Mouse (Mus musculus): Measurements from ENCODE around the gene Per2.

Gene Per2

DNA sequence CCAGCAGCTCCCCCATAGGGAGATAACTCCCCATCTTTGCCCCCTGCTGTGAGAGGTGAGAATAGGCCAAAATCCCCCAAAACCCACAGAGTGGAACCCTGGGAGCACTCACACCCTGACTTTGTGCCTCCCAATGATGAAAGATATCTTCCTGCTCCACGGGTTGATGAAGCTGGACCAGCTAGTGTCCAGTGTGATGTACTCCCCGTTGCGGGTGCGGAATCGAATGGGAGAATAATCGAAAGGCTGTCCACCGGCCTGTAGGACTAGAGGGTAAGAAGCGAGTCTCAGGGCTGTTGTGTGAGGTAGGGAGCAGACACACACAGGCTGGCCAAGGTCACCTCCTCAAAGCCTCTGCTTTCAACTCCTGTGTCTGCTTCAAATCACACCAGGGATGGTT is 24.2 kb downstream of the Per2 start:
- no peak for DNase-seq (ENCODE audit: low spot score in 2 of 2)

DNA sequence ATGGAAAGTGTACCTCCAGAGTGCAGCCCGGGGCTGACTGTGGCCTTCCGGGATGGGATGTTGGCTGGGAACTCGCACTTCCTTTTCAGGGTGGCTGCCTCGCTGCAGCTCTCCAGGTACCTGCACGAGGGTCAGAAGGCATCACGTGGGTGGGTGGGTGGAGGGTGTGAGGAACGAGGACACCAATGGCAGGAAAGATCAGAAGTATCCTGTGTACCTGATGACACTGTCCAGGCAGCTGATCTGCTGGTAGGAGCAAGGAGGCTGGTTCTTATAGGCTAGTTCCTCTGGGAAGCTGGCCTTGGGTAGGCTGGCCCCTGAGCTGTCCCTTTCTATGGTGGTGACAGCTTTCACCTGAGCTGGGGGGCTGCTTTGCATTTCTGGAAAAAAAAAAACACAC is 28.4 kb downstream of the Per2 start:
- DNase-seq (ENCODE audit: low spot score in 2 of 2) = no peak

DNA sequence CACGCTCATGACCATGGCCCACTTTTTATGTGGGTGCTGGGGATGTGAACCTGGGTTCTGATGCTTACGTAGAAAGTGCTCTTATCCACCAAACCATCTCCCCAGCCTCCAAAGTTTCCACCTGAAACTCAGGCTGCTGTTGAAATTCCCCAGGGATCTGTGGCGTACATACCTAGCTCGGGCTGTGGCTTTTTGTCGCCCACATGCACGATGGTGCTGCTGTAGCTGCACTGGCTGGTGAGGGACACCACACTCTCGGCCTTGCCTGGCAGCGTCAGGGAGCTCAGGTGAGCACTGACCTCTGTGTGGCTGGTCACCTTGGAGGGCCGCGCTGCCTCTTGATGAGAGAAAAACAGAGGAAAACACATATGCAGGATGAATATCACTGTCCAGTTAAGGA is 29.9 kb downstream of the Per2 start:
- no peak for DNase-seq (ENCODE audit: low spot score in 2 of 2)

DNA sequence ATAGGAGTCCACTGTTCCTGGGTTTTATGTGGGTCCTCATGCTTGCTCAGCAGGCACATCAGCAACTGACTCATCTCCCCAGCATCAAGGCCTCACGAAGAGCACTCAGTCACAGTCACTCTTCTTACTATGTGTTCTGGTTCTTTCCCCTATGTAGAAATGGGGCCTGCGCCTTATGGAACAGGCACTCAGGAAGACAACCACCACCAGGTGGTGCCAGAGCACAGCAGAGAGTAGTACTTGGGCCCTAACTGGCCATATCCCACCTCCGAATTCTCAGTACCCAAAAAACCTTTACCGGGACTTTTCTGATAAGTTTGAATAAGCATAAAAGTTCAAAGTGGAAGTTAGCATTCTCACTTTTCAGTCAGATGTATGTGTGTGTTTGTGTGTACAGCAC is 30.5 kb downstream of the Per2 start:
- DNase-seq (ENCODE audit: low spot score in 2 of 2) = peak; percentile 64 to 89

DNA sequence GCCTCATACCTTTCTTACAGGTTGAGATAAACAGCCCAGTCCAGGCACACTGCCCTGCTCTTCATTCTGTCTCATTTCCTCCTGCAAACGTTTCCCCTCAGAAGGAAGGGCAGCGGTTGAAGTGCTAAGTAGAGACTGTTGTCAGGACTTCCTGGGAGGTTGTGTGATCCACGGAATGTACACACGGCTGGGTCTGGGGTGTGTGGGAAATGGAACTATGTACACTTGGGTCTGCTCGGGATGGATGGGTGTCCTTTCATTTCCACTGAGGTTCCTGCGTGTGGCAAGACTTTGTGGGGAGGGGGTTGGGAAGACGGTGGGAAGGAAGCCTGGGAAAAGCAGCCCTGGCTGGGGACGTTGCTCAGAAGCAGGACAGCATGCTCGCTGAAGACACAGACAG is 32.7 kb downstream of the Per2 start:
- DNase-seq (ENCODE audit: low spot score in 2 of 2) = no peak

DNA sequence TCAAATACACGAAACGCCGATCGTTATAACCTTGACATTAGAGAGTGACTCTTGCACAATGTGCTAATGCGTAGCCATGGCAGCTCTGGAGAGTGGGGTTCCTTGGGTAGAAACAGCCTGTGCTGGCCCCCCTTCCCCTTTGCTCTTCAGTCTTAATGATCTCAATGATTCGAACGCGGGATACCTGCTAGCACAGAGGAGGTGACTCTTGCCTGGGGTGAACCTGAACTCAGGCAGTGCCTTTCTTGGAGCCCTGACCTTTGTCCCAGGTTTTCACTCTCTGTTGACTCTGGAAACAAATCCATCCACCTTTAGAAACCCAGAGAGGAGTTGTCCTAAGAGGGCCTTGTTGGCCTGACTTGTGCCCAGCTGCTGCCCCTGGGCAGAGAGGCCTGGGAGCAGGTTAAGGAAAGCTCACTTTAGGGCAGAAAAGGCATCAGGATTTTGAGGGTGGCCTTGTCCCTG is 38.5 kb downstream of the Per2 start:
- DNase-seq (ENCODE audit: low spot score in 2 of 2) = no peak

DNA sequence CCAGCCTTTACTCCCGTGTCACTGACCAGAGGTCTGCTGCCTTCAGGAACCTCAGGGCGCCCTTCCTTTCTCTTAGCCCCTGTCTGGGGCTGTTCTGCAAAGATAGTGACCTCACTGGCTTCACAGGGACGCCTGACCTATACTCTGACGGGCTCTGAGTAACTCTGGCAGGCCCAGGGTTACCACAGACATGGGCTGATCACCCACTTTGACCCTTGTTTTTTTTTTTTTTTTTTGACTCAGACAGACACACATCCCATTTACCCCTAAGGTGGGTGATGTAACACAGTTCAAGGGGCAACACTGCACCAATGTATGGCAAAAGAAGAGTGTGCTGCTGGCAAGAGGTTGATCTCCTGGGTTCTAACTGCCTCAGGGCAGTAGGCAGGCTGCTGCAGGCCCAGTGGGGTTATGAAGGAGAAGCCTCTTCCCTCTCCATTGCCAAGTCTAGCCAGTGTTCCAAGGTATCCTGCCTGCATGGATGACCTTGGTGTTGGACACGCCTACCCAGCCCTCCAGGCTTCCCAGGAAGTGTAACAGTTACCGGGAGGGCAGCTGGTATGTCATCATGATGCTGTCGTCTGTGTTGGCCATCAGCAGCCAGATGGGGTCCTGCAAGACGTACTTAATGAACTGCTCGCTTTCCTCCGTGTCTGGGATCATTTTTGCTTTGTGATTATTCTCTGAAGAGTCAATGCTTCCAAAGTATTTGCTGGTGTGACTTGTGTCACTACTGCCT is 39.1 kb downstream of the Per2 start:
- DNase-seq (ENCODE audit: low spot score in 2 of 2) = no peak

DNA sequence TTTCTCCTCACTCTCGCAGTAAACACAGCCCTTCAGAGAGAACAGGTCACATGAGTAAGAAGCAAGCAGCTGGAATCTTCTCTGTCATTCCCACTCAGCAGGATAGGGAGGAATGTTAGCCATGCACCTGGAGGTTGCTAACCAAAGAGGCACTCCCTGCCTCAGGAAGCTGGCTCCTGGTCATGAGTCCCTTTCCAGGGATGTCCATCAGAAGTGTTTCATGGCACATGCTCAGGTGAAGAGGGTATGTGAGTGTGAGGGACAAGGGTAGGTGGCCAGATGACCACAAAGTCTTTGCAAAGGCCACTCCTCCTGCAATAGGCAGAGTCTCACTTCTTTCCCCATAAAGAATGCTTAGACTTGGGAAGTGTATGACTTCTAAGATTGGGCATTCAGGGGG is 41.1 kb downstream of the Per2 start:
- no peak for DNase-seq (ENCODE audit: low spot score in 2 of 2)

DNA sequence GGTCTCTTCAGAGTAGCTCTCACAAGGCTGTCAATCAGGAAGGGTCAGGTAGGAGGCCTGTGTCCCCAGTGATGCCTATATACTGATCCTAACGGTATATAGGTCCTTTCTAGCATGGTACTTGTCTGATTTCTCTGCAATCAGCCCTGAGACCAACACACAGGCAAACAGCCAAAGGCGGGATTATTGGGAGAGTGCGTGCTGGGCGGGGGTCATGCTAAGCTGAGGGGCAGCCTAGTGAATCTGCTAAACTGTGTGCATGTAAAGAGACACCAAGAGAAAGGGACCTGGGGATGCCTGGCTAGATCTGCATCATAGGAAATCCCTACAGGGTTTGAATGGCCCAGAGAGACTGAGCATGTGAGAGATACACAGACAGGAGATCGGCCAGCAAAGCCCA is 43.8 kb downstream of the Per2 start:
- DNase-seq (ENCODE audit: low spot score in 2 of 2) = no peak

DNA sequence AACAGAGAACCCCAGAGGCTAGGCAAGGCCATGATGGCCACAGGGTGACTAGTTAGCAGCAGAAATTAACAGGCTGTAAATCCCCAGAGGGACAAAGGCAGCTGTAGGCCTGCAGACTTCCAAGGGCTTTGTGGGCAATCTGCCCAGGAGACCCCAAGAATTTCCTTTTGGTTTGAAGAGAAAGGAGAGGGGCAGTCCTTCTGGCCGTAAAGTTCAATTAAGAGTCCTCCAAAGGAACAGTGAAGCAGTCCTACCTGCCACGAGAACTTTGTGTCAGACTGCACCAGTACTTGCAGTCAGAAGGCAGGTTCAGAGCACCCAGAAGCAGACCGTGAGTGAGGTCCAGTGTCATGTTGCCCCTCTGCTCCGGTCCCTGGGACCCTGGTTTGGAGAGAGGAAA is 44.2 kb downstream of the Per2 start:
- DNase-seq (ENCODE audit: low spot score in 2 of 2) = no peak

DNA sequence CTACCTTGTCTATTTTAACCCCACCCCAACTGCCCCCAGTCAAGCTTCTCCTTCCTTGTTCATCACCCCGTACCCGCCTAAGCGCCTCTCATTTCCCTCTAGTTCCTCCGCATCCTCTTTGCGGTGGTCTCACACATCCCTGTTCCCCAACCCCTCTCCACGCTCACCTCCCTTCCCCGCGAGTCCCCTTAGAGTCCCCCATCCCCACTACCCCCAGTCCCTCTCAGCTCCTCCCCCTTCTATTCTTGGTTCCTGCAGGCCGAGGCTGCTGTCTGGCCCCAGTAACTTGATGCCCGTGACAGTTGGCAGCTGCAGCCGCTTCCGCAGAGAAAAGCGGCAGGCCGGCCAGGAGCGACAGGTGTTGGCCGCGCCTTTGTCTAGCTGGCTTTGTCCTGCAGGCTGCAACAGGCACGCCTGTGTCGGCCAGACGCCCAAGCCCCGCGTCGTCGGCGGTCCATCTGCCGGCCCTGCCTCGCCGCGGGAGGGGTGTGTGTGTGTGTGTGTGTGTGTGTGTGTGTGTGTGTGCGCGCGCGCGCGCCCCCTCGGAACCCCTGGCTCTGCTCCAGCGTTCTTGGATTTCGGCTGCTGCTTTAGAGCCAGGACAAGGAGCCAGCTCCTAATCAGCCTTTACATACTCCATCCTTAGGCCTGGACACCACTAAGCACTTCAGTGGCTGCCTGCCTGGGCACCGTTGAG is 45.1 kb downstream of the Per2 start, which contains the start of gene Hes6:
Hes6 (minus strand) TSS at position 141 of the 697 bp plus-strand sequence.
- peak; percentile 47 to 62 for DNase-seq (ENCODE audit: low spot score in 2 of 2)

DNA sequence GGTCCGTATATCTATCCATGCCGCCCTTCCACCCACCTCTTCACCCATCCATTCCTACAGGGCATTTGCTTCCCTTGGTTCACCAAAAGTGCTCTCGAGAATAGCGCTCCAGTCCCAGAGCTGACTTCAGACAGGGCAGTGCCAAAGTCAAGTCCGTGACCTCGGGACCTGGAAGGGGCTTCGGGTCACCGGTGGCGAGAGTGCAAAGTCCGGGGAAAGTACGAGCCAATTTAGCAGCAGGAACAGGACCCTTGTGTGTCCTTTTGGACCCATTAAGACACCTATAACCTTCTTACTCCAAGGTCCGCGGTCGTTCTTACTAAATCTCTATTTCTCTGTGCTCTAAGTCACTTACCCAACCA is 45.6 kb downstream of the Per2 start:
- no peak for DNase-seq (ENCODE audit: low spot score in 2 of 2)

DNA sequence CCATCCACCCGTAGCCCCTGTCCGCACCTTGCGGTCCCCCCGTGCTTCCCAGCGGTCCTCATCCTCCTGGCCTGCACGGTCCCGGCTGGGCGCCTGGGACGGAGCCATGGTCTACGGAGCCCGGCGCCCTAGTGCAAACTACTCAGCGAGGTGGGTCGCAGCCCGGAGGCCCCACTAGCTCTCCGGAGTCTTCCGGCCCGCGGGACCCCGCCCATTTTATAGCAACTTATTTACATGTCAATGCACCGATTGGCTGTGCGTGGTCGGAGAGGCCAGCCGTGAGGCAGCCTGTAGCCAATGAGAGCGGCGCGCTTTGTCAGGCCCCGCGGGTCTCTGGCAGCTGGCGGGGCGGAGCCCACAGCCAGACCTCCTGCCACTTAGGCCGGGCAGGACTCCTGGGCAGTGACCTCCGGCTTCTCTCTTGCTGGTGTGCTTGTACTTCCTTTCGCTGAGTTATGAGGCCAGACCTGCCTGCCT is 46.1 kb downstream of the Per2 start:
- peak; percentile 75 to 91 for DNase-seq (ENCODE audit: low spot score in 2 of 2)

DNA sequence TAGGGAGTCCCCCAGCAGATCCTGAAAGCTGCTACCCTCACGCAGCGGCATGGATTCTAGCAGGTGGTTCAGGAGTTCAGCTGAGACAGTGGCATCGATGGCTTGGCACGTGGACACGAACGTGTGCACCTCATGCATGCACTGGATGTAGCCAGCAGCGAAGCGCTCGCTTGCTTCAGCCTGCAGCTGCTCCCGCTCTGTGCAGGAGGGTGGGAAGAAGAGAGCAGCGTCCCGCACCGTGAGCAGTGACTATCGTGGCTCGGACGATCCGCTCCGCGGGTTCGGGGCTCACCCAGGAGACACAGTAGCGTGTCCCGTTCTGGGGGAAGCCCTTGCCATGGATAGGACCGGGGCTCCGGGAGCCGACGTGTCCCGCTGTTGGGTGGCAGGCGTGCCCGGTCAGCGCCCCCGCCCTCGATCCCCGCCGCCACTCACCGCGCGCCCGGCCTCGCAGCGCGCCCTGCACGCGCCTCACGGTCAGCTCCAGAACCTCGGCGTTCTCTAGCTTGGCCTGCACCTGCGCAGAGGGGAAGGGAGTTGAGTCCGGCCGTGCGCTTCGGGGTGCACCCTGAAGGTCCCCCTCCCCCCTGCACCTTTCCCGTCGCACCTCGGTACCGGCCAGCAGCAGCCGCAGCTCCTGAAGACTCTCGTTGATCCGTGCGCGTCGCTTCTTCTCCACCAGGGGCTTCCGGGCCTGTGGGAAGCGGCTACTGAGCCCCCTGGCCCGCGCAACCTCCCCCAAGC is 46.7 kb downstream of the Per2 start:
- DNase-seq (ENCODE audit: low spot score in 2 of 2) = no peak

DNA sequence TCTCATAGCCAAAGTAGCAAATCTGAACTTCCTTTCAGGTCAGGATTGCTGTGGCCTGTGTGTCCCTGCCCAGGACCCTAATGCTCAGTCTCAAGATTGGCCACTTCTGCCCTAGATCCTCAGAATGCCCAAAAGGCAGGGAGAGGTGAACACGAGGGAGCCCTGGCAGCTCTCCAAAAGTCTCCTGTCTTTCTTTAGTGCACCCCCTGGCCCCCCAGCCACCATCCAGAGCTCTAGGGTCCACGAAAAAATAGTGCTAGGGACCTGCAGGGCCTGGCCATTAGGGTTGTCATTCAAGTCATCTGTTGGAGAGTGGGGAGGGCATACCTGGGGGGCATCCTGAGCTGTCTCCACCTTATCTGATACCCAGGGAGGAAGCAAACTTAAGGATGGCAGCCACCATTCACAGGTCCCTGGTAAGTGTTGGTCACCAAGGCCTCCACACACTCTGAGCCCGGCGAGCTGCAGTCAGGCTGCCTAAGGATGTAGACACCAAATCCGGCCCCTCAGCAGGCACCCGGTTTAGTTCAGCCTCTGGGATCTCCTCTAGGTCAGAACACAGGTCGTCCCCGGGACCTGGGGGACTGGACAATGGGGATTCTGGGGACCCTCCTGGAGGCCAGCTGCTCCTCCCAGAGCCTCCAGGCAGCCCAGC is 47.4 kb downstream of the Per2 start:
- DNase-seq (ENCODE audit: low spot score in 2 of 2) = no peak

DNA sequence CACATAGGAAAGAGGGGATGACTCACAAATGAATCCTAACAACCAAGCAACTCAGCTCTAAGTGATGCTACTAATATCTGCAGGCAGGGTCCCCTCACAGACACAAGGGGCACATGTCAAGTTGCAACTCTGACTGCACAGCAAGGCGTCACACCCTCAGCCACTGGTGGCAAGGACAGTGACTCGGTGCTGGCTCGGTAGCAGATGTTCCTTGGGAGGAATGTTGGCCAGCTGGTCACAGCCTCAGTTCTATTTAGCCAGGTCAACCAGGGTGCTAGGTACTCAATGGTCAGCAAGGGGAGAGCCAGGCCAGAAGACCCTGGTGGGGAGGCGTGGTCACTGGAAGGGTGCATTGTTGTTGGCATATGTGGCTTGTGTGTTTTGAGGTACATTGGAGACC is 51.3 kb downstream of the Per2 start:
- DNase-seq (ENCODE audit: low spot score in 2 of 2) = no peak

DNA sequence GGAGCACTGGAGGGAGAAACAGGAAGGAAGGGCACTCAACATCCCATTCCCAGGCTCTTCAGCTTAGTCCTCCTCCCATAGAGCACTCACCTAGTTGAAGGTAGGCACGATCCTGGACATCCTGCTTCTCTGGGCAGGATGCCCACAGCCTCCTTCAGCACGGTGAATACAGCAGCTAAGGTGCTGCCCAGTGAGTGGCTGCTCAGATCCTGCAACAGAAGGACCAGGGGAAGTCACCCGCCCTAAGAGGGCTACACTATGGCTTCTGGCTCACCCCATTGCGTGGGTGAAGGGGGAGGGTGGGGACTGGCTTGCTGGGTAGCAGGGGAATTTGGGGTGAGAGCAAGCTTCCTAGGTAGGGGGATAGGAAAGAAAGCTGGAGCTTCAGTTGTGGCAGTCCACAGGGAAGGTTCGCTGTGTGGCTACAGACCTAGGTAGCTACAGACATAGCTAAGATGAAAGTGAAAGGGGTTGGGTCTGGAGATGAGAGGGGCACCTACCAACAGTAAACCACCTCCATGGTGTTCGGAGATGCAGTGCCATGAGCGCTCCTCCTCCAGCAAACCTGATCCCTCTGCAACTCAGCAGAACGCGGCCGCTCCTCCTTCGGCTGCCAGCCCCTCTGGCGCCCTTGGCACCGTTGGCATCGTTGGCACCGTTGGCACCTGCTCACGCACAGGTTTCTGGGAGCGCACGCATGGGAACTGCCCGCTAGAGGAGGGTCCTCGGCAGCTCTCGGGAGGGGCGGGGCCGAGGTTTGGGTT is 53.5 kb downstream of the Per2 start:
- DNase-seq (ENCODE audit: low spot score in 2 of 2) = no peak

DNA sequence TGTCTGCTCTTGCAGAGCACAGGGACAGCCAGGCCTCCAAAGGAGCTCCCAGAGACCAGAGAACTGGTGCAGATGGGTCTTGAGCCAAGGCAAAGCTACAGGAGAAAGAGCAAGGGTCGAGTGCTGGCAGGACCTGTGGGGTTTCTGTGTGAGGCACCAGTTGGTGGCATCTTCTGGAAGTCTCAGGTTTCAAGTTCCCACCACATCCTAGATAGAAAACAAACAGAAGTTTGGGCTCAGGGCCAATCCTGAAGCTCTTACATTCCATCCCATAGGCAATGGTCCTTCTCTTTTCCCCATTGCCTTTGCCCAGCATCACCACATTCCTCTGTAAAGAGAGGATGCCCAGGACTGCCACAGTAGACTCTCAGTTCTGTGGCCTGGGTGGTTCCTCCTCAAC is 54.1 kb downstream of the Per2 start:
- DNase-seq (ENCODE audit: low spot score in 2 of 2) = no peak

DNA sequence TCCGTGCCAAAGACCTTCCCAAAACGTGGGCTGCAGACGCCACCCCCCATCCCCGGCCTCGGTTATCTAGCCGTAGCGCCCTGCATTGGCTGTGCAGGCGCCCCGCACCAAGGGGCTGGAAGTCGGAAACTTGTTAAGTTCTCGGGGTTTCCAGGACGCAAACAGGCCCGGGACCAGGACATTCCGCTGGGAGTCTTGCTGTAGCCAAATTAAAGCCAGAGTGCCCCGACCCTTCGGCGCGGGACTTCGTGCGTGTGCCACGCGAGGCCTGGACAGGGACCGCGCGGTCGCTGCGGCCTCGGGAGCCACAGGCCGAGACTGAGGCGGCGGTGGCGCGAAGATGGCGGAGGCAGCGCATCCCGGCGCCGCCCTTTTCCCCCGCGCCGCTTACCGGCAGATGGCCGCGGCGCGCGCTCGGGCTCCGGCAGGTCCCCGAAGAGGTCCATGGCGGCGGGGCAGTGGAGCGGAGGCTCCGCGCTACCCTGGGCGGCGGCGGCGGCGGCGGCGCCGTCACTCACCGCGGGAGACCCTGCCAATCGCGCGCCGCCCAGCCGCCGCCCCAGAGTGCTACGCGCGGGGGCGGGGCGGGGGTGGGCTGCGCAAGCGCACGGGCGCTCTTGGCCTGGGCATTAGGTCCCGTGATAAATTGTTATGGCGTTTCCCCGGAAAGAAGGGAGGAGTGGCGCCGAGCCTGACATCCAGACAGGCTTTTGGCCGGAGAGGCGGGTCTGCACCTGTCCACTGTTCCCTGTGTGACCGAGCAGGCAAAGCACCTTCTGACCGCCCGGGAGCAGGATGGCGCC is 60.7 kb downstream of the Per2 start, which contains the start of gene Ilkap:
Ilkap (minus strand) TSS at position 556 of the 803 bp plus-strand sequence.
- peak; percentile 74 to 84 for DNase-seq (ENCODE audit: low spot score in 2 of 2)

DNA sequence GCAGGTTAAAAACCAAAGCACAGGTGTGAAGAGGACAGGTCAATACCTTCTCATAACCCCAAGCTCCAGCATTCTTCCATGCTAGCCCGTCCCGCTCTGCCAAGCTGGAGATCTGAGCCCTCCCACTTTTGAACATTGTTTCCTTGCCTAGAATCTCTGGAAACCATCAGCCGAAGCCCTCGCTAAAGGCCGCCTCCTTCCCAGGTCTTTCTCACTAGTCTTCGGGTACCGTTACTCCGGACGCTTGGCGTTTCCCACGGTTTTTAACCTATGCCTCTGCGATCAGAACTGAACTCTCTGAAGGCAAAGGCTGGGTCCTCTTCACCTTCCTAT is 61.2 kb downstream of the Per2 start:
- DNase-seq (ENCODE audit: low spot score in 2 of 2) = peak in 1 of 2 experiments; percentile 35

All from spleen, postnatal 10 days (tissue).